11 mouse cellular contexts compared by ENCODE assay signal in the genomic region with DNA sequence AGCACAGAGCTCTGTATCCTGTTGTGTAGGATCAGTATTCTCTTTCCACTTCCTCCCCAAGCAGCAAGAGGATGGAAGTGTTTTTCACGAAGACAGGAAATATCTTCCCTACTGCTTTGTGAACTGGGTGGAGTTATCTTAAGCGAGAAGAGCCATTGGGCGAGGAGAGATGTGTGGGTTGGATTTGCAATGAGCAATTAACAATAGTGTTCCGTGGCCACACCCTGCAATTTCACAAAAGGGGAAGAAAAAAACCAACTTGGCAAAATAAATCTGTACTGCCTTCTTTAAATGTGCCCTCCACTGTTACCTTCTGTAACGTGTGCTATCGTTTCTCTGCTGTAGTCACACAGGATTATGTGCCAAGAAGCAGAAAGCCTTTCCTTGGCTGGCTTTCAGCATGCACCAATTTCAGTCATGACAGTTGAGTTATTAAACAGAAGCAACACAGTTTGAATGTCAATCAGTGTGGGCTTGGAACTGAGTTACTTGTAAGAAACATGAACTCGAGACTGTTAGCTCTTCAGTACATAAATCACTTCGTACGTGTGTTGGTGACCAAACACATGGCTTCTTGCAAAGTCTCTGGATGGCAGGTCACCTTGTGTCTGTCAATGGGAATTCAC.
DNase-seq lines count a peak whose midpoint lies in the region; ATAC-seq and TF ChIP-seq lines count a peak whose summit lies in the region.
"Had no signal": no experiment of that assay in that cellular context is flagged by ENCODE, and none has a peak within 500 bp of the region (broad histone marks: within the 10 kb centered on the region; RNA-seq: fewer than 3 reads in every experiment).

No protein-coding gene starts in this region.

- TF ChIP-seq POLR2A in lung, adult 2 months (IDR thresholded peaks at IDR 0.05; ENCODE audit: borderline replicate concordance, extremely low read depth, low read depth, low read length), result no peak

- intact Hi-C loops in heart, postnatal 25 days (cut with DNase I), result no loop called here

- TF ChIP-seq CTCF in lung, adult 2 months (IDR thresholded peaks at IDR 0.05; ENCODE audit: insufficient read depth, low read length), result no peak

- H3K36me3 ChIP-seq in heart, embryonic 15.5 days, result no peaks in the 10 kb centered on the region
- no peaks in the 10 kb centered on the region for H3K36me3 ChIP-seq in stomach, embryonic 14.5 days (ENCODE audit: control insufficient read depth, insufficient read depth, low read length)
- H3K36me3 ChIP-seq: liver, embryonic 15.5 days had no signal

- H3K27ac ChIP-seq in heart, embryonic 15.5 days, result peak overlapping the region; percentile 61
- H3K27ac ChIP-seq in stomach, embryonic 14.5 days (ENCODE audit: low read length), result peak overlapping the region; percentile 39; the same call in 1 of the 2 replicates
- H3K27ac ChIP-seq: liver, embryonic 15.5 days had no signal

- DNase-seq in heart, adult 11 months, result peak; percentile 94
- DNase-seq in heart, postnatal 25 days (ENCODE audit: low spot score), result no peak
- DNase-seq in lung, postnatal 10 days, result peak; percentile 24
- DNase-seq in lung, adult 2 months, result no peak
- DNase-seq in urinary bladder, postnatal 14 days (ENCODE audit: low spot score), result no peak
- DNase-seq in cerebellum, adult 11 months, result no peak
- DNase-seq: kidney, postnatal 36 days had no signal

- no peak overlapping the region for H3K4me3 ChIP-seq in lung, adult 2 months (replicated peaks; ENCODE audit: extremely low read depth, low read depth, low read length)
- no peak overlapping the region for H3K4me3 ChIP-seq in heart, embryonic 15.5 days
- H3K4me3 ChIP-seq in stomach, embryonic 14.5 days (ENCODE audit: low read depth, low read length), result no peak overlapping the region
- H3K4me3 ChIP-seq: liver, embryonic 15.5 days had no signal

- no peak overlapping the region for H3K4me2 ChIP-seq in heart, embryonic 15.5 days
- H3K4me2 ChIP-seq in stomach, embryonic 14.5 days (replicated peaks; ENCODE audit: low read depth, low read length), result no peak overlapping the region
- H3K4me2 ChIP-seq: liver, embryonic 15.5 days had no signal

- no peak for ATAC-seq in heart, embryonic 15.5 days (replicated peaks; ENCODE audit: insufficient number of reproducible peaks, insufficient read depth, low FRiP score, low read depth)
- ATAC-seq in stomach, embryonic 14.5 days (ENCODE audit: insufficient number of reproducible peaks, insufficient read depth, low FRiP score, low read depth), result no peak

- no peaks in the 10 kb centered on the region for H3K27me3 ChIP-seq in heart, embryonic 15.5 days
- no peaks in the 10 kb centered on the region for H3K27me3 ChIP-seq in stomach, embryonic 14.5 days (ENCODE audit: control insufficient read depth, insufficient read depth, low read length)
- H3K27me3 ChIP-seq: CH12.LX had no signal

- no peak overlapping the region for H3K9ac ChIP-seq in heart, embryonic 15.5 days
- no peak overlapping the region for H3K9ac ChIP-seq in stomach, embryonic 14.5 days (replicated peaks; ENCODE audit: low read depth, low read length)
- H3K9ac ChIP-seq: liver, embryonic 15.5 days had no signal

- WGBS in lung, adult 2 months, result 35% methylated on average over 9 of the region's 9 CpGs
- WGBS in heart, embryonic 15.5 days, result 53% methylated on average over 9 of the region's 9 CpGs
- WGBS in stomach, embryonic 14.5 days, result 58% methylated on average over 9 of the region's 9 CpGs

- H3K4me1 ChIP-seq in lung, adult 2 months (ENCODE audit: control insufficient read depth, insufficient read depth, low read length), result peaks cover 6% of the 10 kb centered on the region; the same call in 1 of the 2 replicates
- H3K4me1 ChIP-seq in heart, embryonic 15.5 days (replicated peaks), result peaks cover 43% of the 10 kb centered on the region
- H3K4me1 ChIP-seq in stomach, embryonic 14.5 days (ENCODE audit: control insufficient read depth, insufficient read depth, low read length), result peaks cover 9% of the 10 kb centered on the region; the same call in 1 of the 2 replicates

- no peaks in the 10 kb centered on the region for H3K9me3 ChIP-seq in heart, embryonic 15.5 days (replicated peaks)
- no peaks in the 10 kb centered on the region for H3K9me3 ChIP-seq in stomach, embryonic 14.5 days (ENCODE audit: control insufficient read depth, low read depth, low read length)
- H3K9me3 ChIP-seq: liver, embryonic 15.5 days had no signal

Comparison
In these comparisons a context has a peak if more than half of its experiments do, and no peak if none do; other contexts are left out.
1. DNase-seq: peak in heart, adult 11 months (single experiment) and lung, postnatal 10 days (single experiment); none in heart, postnatal 25 days (single experiment), lung, adult 2 months (single experiment), urinary bladder, postnatal 14 days (single experiment) and cerebellum, adult 11 months (single experiment).